Mouse (Mus musculus) E14TG2a.4 (cell line): ENCODE measurements around the gene Fbxl21.

Experiments
- H3K27me3 ChIP-seq: 2 replicates; pipeline ENCODE4 v1.6.1; 2014; ENCODE audit warnings: low read length, control low read depth; ENCODE audit not compliant: insufficient read depth
- H3K36me3 ChIP-seq: 2 replicates; pipeline ENCODE4 v1.6.1; 2014; ENCODE audit warnings: low read length, control low read depth; ENCODE audit not compliant: insufficient read depth
- H3K4me1 ChIP-seq: replicated peaks from 2 replicates; pipeline ENCODE4 v1.6.1; 2014; ENCODE audit warnings: low read depth, low read length, control low read depth
- H3K4me3 ChIP-seq: replicated peaks from 2 replicates; pipeline ENCODE4 v1.5.1; 2014; ENCODE audit warnings: mild to moderate bottlenecking, low read length
- H3K9me3 ChIP-seq: 2 replicates; pipeline ENCODE4 v1.6.1; 2014; ENCODE audit warnings: low read length, control low read depth
- CTCF ChIP-seq: conservative IDR thresholded peaks from 2 replicates; pipeline ENCODE4 v1.5.1; 2014; ENCODE audit warnings: low read length
- NANOG ChIP-seq: IDR thresholded peaks from 2 replicates; pipeline ENCODE4 v1.6.1; 2014; ENCODE audit warnings: borderline replicate concordance, low read length, mixed read lengths
- POU5F1 ChIP-seq: IDR thresholded peaks from 2 replicates; pipeline ENCODE4 v1.6.1; 2014; ENCODE audit warnings: low read length, borderline replicate concordance

The Fbxl21 gene

GRCm38 (mm10) chr13:56500132-56500531, 22.1 kb upstream of the Fbxl21 start:
- Histone ChIP-seq H3K4me3 (no peak overlapping the region), H3K4me1 (no peaks in the 10 kb centered on the region), H3K36me3 (no peaks in the 10 kb centered on the region), H3K9me3 (peaks cover 5% of the 10 kb centered on the region), H3K27me3 (peaks cover 4% of the 10 kb centered on the region; the same call in 1 of the 2 replicates)
- no peak for TF ChIP-seq NANOG
- no peak; the same call in 1 of the 2 replicates for TF ChIP-seq CTCF
- no peak for TF ChIP-seq POU5F1

- no peaks in the 10 kb centered on the region for H3K4me1 ChIP-seq
- H3K9me3 ChIP-seq = peaks cover 5% of the 10 kb centered on the region
- TF ChIP-seq POU5F1 (no peak), CTCF (no peak), NANOG (no peak)
- no peaks in the 10 kb centered on the region for H3K36me3 ChIP-seq
- H3K27me3 ChIP-seq = peaks cover 4% of the 10 kb centered on the region; the same call in 1 of the 2 replicates
- H3K4me3 ChIP-seq = no peak overlapping the region
Observed at GRCm38 (mm10) chr13:56500636-56501035, 21.6 kb upstream of the Fbxl21 start.

DNA sequence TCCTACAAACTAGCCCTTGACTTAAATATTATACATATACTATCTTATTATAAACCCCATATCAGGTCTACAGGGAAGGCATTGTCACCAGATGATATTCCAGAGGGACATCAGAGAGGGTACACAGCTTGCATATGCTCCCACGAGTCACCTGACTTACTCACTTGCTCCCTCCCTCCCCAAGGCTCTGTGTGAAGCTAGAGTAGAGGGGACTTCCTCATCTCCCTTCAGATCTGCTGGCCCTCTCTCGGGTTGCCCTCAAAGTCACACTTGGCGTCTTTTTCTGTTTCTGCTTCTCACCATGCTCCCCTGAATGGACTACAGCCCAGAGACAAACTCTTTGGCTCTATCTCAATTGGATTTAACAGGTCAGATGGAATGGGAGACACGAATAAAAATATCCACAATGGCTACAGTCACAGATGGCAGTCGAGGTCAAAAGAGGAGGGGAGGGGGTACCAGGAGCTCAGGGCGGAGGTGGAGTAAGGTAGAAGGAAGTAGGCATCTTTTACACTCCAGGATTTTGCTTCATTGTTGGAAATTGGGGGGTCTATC, 20.3 kb upstream of the Fbxl21 start:
- H3K36me3 ChIP-seq = no peaks in the 10 kb centered on the region
- peaks cover 5% of the 10 kb centered on the region for H3K9me3 ChIP-seq
- H3K27me3 ChIP-seq = peaks cover 4% of the 10 kb centered on the region; the same call in 1 of the 2 replicates
- TF ChIP-seq CTCF (no peak), NANOG (no peak), POU5F1 (no peak)
- H3K4me3 ChIP-seq = no peak overlapping the region
- H3K4me1 ChIP-seq = no peaks in the 10 kb centered on the region

DNA sequence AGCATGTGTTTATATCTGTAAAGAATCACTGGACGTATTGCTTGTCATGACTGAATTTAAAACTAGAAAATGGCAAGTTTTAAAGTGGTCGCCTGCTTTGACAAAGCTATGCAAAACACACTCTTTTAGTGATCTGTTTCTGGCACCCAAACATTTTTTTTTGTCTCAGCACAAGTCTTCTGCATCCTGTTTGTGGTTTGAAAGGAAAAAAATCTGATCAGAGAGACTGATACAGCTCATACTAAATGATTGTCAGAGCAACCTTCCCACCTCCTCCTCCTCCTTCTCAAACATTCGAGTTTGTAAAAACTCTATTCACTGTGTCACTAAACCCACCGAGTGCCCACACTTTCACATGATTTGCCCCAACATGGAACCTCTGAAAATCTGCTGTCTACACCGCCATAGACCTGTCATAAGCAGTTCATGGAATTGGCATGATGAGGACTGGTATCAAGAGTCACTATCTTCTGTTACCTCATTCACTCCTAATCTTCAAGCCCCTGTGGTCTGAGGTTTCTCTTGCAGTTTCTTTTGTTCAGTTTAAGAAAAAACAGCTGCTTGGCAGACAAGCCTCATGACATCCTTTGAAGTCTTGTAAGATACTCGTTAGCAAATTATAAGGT, 15.3 kb upstream of the Fbxl21 start:
- Histone ChIP-seq H3K36me3 (no peaks in the 10 kb centered on the region), H3K27me3 (peaks cover 4% of the 10 kb centered on the region; the same call in 1 of the 2 replicates), H3K4me1 (no peaks in the 10 kb centered on the region), H3K9me3 (peaks cover 9% of the 10 kb centered on the region), H3K4me3 (no peak overlapping the region)
- TF ChIP-seq POU5F1 (no peak), CTCF (no peak), NANOG (no peak)

- H3K9me3 ChIP-seq = peaks cover 9% of the 10 kb centered on the region
- TF ChIP-seq NANOG = no peak
- no peak for TF ChIP-seq POU5F1
- TF ChIP-seq CTCF = no peak
- no peaks in the 10 kb centered on the region for H3K36me3 ChIP-seq
- peaks cover 5% of the 10 kb centered on the region for H3K4me1 ChIP-seq
- H3K4me3 ChIP-seq = no peak overlapping the region
- no peaks in the 10 kb centered on the region; the same call in 1 of the 2 replicates for H3K27me3 ChIP-seq
Observed at GRCm38 (mm10) chr13:56509796-56510195, 12.5 kb upstream of the Fbxl21 start.

GRCm38 (mm10) chr13:56513595-56513994, 8.7 kb upstream of the Fbxl21 start:
- H3K4me3 ChIP-seq = no peak overlapping the region
- H3K4me1 ChIP-seq = peaks cover 5% of the 10 kb centered on the region
- no peaks in the 10 kb centered on the region; the same call in 1 of the 2 replicates for H3K27me3 ChIP-seq
- H3K9me3 ChIP-seq = no peaks in the 10 kb centered on the region; the same call in 1 of the 2 replicates
- no peaks in the 10 kb centered on the region for H3K36me3 ChIP-seq
- TF ChIP-seq POU5F1 (no peak), NANOG (no peak), CTCF (no peak)

- Histone ChIP-seq H3K36me3 (no peaks in the 10 kb centered on the region), H3K27me3 (no peaks in the 10 kb centered on the region; the same call in 1 of the 2 replicates), H3K4me3 (no peak overlapping the region), H3K9me3 (peaks cover 23% of the 10 kb centered on the region), H3K4me1 (peaks cover 5% of the 10 kb centered on the region)
- no peak for TF ChIP-seq CTCF
- no peak for TF ChIP-seq NANOG
Observed at GRCm38 (mm10) chr13:56516311-56516710, 6.0 kb upstream of the Fbxl21 start.

DNA sequence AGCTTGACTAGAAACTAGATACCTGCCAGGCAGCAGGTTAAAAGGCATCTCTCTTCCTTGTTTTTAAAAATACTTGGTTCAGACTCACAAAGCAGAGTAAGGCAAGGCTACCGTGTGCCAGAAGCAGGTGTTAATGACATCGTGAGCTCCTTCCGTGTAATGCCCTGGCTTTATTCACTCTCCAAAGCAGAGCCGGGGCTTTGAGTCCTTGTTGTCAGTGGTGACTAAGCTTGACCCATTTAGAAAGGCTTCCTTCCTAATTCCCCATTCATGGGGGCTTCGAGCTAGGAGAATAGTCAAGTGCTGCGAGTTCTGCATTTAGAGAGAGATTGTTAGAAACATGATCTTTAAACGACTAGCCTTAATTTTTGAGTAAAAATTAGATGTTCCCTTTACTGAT, 5.5 kb upstream of the Fbxl21 start:
- no peaks in the 10 kb centered on the region for H3K36me3 ChIP-seq
- no peak overlapping the region for H3K4me3 ChIP-seq
- TF ChIP-seq POU5F1 (no peak), NANOG (no peak), CTCF (no peak)
- peaks cover 28% of the 10 kb centered on the region for H3K9me3 ChIP-seq
- peaks cover 5% of the 10 kb centered on the region for H3K4me1 ChIP-seq
- H3K27me3 ChIP-seq = no peaks in the 10 kb centered on the region; the same call in 1 of the 2 replicates
